Comparison of ENCODE assay signal across 9 mouse cellular contexts in genomic region chr11:88425631-88426101, GRCm38 (mm10).
DNase-seq lines count a peak whose midpoint lies in the region; ATAC-seq lines count a peak whose summit lies in the region.
"Had no signal": no experiment of that assay in that cellular context is flagged by ENCODE, and none has a peak within 500 bp of the region (broad histone marks: within the 10 kb centered on the region; RNA-seq: fewer than 3 reads in every experiment).

No protein-coding gene starts in this region.

- H3K36me3 ChIP-seq in hindbrain, embryonic 13.5 days = no peaks in the 10 kb centered on the region

- ATAC-seq in erythroid progenitor cell, adult 5-6 weeks (replicated peaks; ENCODE audit: low FRiP score, poor library complexity, severe bottlenecking) = peak; percentile 70
- ATAC-seq in hindbrain, embryonic 13.5 days (ENCODE audit: low FRiP score) = no peak

- DNase-seq in kidney, postnatal 14 days = peak; percentile 16
- DNase-seq in kidney, postnatal 36 days = no peak
- peak; percentile 30 for DNase-seq in lung, postnatal 25 days (ENCODE audit: low spot score)
- DNase-seq in left cerebral cortex, adult 18-20 months (ENCODE audit: low spot score in 2 of 2) = no peak
- no peak for DNase-seq in frontal cortex, adult 2 months (ENCODE audit: extremely low spot score in 1 of 2, low spot score in 1 of 2)
- DNase-seq in cerebellum, adult 11-12 months = no peak

- no peaks in the 10 kb centered on the region for H3K9me3 ChIP-seq in hindbrain, embryonic 13.5 days

- H3K9ac ChIP-seq in hindbrain, embryonic 13.5 days = peak overlapping the region; percentile 36; the same call in 1 of the 2 replicates

- 42% methylated on average over 9 of the region's 9 CpGs for WGBS in hindbrain, embryonic 13.5 days

- H3K27ac ChIP-seq in hindbrain, embryonic 13.5 days = peak overlapping the region; percentile 84
- H3K27ac ChIP-seq: macrophage had no signal

- H3K4me1 ChIP-seq in hindbrain, embryonic 13.5 days (replicated peaks) = peaks cover 94% of the 10 kb centered on the region

- H3K4me2 ChIP-seq in hindbrain, embryonic 13.5 days = no peak overlapping the region

- no peaks in the 10 kb centered on the region for H3K27me3 ChIP-seq in hindbrain, embryonic 13.5 days

- H3K4me3 ChIP-seq in hindbrain, embryonic 13.5 days = no peak overlapping the region

Comparison
In these comparisons a context has a peak if more than half of its experiments do, and no peak if none do; other contexts are left out.
1. DNase-seq: peak in kidney, postnatal 14 days (single experiment) and lung, postnatal 25 days (single experiment); none in kidney, postnatal 36 days (0 of 2), left cerebral cortex, adult 18-20 months (0 of 2), frontal cortex, adult 2 months (0 of 2) and cerebellum, adult 11-12 months (single experiment).